Mouse (Mus musculus) embryonic fibroblast, embryonic 13.5 days (primary cell): Measurements from ENCODE around the gene Fcgr1.

Experiments used
- CTCF ChIP-seq: IDR thresholded peaks from 2 replicates; pipeline ENCODE4 v1.5.1; 2011; ENCODE audit warnings: mild to moderate bottlenecking, control low read depth, low read length, moderate library complexity, borderline replicate concordance; ENCODE audit not compliant: insufficient read depth
- POLR2A ChIP-seq: IDR thresholded peaks from 2 replicates; pipeline ENCODE4 v1.6.1; 2011; ENCODE audit warnings: low read depth, mild to moderate bottlenecking, control low read depth, low read length, moderate library complexity

DNA sequence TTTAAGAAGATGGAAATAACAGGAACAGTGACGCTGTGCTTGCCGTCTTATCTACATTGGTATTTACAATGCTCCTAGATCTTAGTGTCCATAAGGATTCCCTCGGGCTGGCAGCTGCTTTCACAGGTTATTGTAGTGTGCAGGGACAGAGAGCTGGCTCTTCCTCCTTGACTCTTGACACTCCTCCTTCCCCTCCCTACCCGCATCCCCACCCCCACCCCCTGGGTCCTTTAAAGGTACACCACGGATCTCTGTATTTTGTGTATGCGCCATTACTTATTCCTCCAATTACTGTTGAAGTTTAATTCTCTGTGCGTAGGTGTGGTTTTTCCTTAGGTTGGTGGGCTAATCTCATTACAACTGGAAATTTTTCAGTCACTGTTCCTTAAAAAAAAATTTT is 41.8 kb upstream of the Fcgr1 start:
- no peak for TF ChIP-seq POLR2A
- TF ChIP-seq CTCF, result no peak
